ENCODE assay signal across 9 mouse cellular contexts in genomic region chr4:150555783-150556182, GRCm38 (mm10).
DNase-seq lines count a peak whose midpoint lies in the region; ATAC-seq and TF ChIP-seq lines count a peak whose summit lies in the region.
"Had no signal": no experiment of that assay in that cellular context is flagged by ENCODE, and none has a peak within 500 bp of the region (broad histone marks: within the 10 kb centered on the region; RNA-seq: fewer than 3 reads in every experiment).

No protein-coding gene starts in this region.

- DNase-seq in embryonic facial prominence, embryonic 10.5 days (ENCODE audit: low spot score) = no peak
- no peak for DNase-seq in lung, postnatal 0 days (ENCODE audit: low spot score)
- DNase-seq in lung, postnatal 14 days = no peak
- DNase-seq in limb, embryonic 10.5 days (ENCODE audit: low spot score) = no peak
- DNase-seq in splenic B cell, adult 2 months (ENCODE audit: low read depth, low spot score) = peak; percentile 46
- no peak for DNase-seq in frontal cortex, postnatal 14 days (ENCODE audit: low spot score in 2 of 2)
- DNase-seq: cerebellum, adult 2 months had no signal

- H3K27me3 ChIP-seq in embryonic facial prominence, embryonic 12.5 days = no peaks in the 10 kb centered on the region
- no peaks in the 10 kb centered on the region for H3K27me3 ChIP-seq in embryonic facial prominence, embryonic 10.5 days (replicated peaks; ENCODE audit: low read depth, poor library complexity, severe bottlenecking)
- no peaks in the 10 kb centered on the region for H3K27me3 ChIP-seq in lung, postnatal 0 days (replicated peaks; ENCODE audit: insufficient read depth, low read length)
- H3K27me3 ChIP-seq in limb, embryonic 10.5 days (ENCODE audit: low read depth, poor library complexity, severe bottlenecking) = no peaks in the 10 kb centered on the region
- H3K27me3 ChIP-seq in splenic B cell, adult 2 months (ENCODE audit: control insufficient read depth, insufficient read depth, low read length, poor library complexity, severe bottlenecking) = no peaks in the 10 kb centered on the region

- no peak for TF ChIP-seq CTCF in lung, postnatal 0 days (IDR thresholded peaks at IDR 0.05)

- ATAC-seq in embryonic facial prominence, embryonic 12.5 days (ENCODE audit: insufficient number of reproducible peaks, insufficient read depth, low FRiP score, low TSS enrichment) = no peak
- no peak for ATAC-seq in lung, postnatal 0 days
- no peak for ATAC-seq in activated CD4-positive, CD25-positive, alpha-beta regulatory T cell, adult 4 months

- H3K9ac ChIP-seq in embryonic facial prominence, embryonic 12.5 days = no peak overlapping the region
- no peak overlapping the region for H3K9ac ChIP-seq in lung, postnatal 0 days (replicated peaks; ENCODE audit: low read depth)

- peak overlapping the region; percentile 85 for H3K27ac ChIP-seq in embryonic facial prominence, embryonic 12.5 days
- H3K27ac ChIP-seq in embryonic facial prominence, embryonic 10.5 days (replicated peaks) = no peak overlapping the region
- peak overlapping the region; percentile 29; the same call in 1 of the 2 replicates for H3K27ac ChIP-seq in lung, postnatal 0 days (ENCODE audit: low read length)
- peak overlapping the region; percentile 72 for H3K27ac ChIP-seq in limb, embryonic 10.5 days

- peaks cover 23% of the 10 kb centered on the region for H3K4me1 ChIP-seq in embryonic facial prominence, embryonic 12.5 days
- H3K4me1 ChIP-seq in embryonic facial prominence, embryonic 10.5 days = peaks cover 25% of the 10 kb centered on the region
- H3K4me1 ChIP-seq in lung, postnatal 0 days (ENCODE audit: insufficient read depth, low read depth, low read length) = peaks cover 8% of the 10 kb centered on the region; the same call in 1 of the 2 replicates
- H3K4me1 ChIP-seq in limb, embryonic 10.5 days = peaks cover 23% of the 10 kb centered on the region

- H3K36me3 ChIP-seq in embryonic facial prominence, embryonic 12.5 days = 0 out of 2 replicates have a peak, but pooled peaks cover 9% of the 10 kb centered on the region
- H3K36me3 ChIP-seq in embryonic facial prominence, embryonic 10.5 days (replicated peaks) = peaks cover 43% of the 10 kb centered on the region
- H3K36me3 ChIP-seq in lung, postnatal 0 days (ENCODE audit: insufficient read depth, low read length) = no peaks in the 10 kb centered on the region
- peaks cover 46% of the 10 kb centered on the region for H3K36me3 ChIP-seq in limb, embryonic 10.5 days
- no peaks in the 10 kb centered on the region for H3K36me3 ChIP-seq in splenic B cell, adult 2 months (ENCODE audit: control insufficient read depth, insufficient read depth, low read length, poor library complexity, severe bottlenecking)

- no peaks in the 10 kb centered on the region for H3K9me3 ChIP-seq in embryonic facial prominence, embryonic 12.5 days
- no peaks in the 10 kb centered on the region for H3K9me3 ChIP-seq in embryonic facial prominence, embryonic 10.5 days
- H3K9me3 ChIP-seq in lung, postnatal 0 days (ENCODE audit: low read length) = no peaks in the 10 kb centered on the region
- H3K9me3 ChIP-seq in limb, embryonic 10.5 days (replicated peaks) = no peaks in the 10 kb centered on the region

- TF ChIP-seq EP300 in lung, postnatal 0 days (IDR thresholded peaks at IDR 0.05) = no peak

- H3K4me3 ChIP-seq in embryonic facial prominence, embryonic 12.5 days = no peak overlapping the region
- no peak overlapping the region for H3K4me3 ChIP-seq in embryonic facial prominence, embryonic 10.5 days
- H3K4me3 ChIP-seq in lung, postnatal 0 days (ENCODE audit: low read depth, low read length) = no peak overlapping the region
- H3K4me3 ChIP-seq in limb, embryonic 10.5 days = no peak overlapping the region

- H3K4me2 ChIP-seq in embryonic facial prominence, embryonic 12.5 days (replicated peaks) = no peak overlapping the region
- no peak overlapping the region for H3K4me2 ChIP-seq in lung, postnatal 0 days (replicated peaks; ENCODE audit: low read depth, low read length)
